Mouse (Mus musculus): ENCODE results near the gene Olfr49. TPM values are rescaled to one million over a fixed set of nuclear protein-coding genes. Genes with fewer than 3 reads are reported as not detected.

Gene Olfr49
- total RNA-seq (2015) (not detected in 2 replicates), total RNA-seq (2017) (not detected in 2 replicates)

DNA sequence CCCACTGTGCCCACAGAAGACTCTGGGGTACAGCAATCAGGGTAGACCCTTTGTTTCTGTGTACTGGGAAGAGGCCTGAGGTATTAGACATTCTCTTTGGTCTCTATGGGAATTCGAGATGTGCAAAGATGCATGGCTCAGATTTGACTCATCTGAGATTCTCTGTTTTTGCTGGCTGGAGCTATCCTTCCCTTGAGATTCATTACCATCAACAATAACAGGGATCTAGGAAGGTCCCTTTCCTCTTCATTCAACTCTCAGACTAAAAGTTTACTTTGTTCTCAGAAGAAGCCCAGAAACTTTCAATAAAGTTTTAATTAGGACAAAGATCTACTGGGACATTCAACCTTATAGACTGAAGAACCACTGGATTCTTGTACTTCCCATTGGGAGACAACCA is at the start of gene Olfr49:
Gene Olfr49 (minus strand): TSS at position 101 of the 400 bp plus-strand sequence.
- no peak for ATAC-seq (replicated peaks; ENCODE audit: poor library complexity)

DNA sequence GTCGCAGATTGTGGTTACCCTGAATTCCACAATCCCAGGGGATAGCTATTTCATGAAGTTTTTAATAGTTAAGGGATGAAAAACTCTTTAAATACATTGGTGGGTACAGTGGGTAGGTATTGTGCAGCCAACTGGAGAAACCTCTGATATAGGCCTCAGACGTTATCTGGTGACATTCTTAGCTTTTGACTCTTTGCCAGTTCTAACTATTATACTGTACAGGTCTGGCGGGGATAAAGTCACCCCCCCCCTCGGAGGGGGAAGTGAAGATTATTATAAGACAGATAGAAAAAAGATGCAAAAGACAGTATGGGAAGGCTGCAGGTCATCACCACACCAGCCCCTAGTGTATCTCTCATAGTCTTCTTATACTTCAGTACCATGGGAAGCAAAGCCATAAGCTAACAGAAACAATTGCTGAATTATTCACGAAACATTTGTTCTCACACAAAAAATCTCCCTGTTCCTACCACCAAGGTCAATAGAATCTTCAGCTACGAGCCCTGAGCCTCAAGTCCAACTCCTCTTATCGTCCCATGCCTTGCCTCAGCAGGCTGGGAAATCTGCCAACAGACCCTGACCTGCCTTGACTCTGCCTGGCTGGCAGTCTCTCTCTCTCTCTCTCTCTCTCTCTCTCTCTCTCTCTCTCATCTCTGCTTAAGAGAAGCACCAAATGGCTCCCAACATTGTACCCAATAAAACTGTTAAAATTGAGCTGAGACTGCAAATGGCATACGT is 48.9 kb upstream of the Olfr49 start:
- peak; percentile 94 for ATAC-seq (replicated peaks; ENCODE audit: poor library complexity)

DNA sequence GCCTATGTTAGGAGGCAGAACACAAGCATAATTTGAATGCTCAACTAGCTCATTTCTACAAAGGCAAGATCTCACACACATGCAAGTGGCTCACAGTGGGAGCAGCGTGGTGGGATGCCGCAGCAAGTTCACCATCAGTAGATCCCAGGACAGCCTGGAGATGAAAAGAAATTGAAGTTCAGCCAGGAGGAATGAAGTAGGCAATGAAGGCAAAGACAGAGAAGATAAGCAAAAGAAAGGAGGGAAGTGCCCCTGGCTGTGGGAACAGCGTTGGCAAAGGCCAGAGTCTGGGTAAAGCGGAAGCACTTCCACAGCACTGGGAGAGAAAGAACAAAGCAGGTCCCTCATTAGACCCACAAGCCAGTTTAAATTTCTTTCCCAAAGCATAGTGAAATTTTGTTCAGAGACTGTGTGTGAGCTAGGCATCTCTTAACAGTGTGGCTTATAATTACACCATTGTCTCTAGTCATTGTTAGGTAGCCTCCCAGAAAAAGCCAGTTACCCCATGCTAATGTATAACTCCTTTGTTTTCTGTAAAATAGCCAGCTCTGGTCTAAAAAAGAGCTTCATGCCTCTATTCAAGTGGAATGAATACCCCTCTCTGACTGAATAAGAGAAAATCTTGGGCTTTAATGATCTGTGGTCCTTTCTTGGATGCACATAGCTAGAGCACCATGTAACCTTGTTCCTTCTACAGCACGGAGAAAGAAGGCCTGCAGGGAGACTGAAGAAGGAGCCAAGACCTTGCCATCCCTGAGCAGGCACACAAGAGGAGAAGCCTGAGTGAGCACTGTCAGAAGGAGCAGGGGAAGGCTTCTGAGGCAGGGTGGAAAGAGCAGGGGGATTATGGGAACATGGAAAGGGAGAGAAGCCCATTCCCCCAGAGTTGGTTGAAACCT is 47.7 kb upstream of the Olfr49 start:
- no peak for ATAC-seq (replicated peaks; ENCODE audit: poor library complexity)

DNA sequence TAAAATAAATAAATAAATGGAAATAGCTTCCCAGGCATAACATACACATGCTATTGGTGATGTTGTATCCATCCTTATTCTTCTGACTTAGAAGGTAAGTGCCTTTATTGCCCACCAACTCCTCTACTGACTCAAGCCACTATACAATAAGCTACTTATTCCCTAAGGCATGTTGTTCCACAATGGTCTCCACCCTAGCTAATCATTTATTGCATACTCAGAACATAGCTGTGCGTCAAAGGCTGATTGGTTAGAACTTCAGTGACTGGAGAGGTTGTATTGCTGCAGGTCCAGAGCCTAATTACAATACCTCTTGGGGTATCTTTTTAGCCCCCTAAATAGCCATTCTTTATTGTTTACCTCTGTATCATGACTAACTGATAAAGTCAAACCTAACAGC is 46.4 kb upstream of the Olfr49 start:
- ATAC-seq (replicated peaks; ENCODE audit: poor library complexity), result no peak

DNA sequence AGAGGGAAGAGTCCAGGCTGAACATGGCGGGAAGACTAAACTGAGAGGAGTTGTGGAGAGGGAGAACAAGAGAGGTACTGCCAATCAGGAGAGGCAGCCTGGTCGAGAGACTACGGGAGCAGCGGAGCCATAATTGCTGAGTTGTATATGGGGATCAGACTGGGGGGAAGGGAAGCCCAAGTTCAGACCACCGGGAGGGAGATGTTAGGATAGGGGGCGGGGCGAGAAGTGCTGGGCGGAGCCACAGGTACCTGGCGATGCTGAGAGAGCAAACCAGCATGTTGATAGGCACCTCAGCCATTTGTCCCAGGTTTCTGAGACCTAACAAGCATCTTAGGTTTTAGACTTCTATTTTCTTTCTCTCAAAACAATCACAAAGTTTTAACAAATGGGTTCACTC is 44.5 kb upstream of the Olfr49 start:
- ATAC-seq (replicated peaks; ENCODE audit: poor library complexity), result no peak

DNA sequence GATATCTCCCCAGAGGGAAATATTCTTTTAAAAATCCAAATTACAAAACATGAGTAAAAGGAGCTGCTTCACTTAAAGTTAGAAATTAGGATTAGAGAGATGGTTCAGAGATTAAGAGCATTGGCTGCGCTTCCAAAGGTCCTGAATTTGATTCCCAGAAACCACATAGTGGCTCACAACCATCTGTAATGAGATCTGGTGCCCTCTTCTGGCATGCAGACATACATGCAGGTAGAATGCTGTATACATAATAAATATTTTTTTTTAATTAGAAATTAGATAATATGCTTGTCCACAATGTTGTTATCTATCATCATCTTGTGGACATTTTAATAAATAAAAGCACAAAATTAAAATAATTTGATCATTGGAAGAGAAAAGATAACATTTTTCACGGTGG is 43.8 kb upstream of the Olfr49 start:
- ATAC-seq (replicated peaks; ENCODE audit: poor library complexity), result no peak

DNA sequence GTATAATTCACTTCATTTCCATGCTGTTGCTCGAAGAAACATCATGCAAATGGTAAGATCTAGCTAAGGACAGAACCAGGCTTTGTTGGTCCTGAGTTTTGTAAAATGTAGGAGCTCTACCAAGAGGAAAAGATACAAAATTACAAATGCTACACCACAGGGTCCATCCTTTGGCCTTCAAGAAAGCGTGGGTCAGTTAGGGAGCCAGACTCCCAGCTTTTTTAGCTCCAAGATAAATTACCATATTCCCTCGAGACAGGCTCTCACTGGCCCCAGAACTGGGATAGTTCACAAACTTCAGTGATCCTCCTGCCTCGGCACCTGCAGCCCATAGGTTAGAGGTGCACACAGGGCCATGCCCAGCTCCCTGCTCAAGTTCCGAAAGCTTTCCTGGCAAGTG is 39.7 kb upstream of the Olfr49 start:
- ATAC-seq (replicated peaks; ENCODE audit: poor library complexity), result no peak

DNA sequence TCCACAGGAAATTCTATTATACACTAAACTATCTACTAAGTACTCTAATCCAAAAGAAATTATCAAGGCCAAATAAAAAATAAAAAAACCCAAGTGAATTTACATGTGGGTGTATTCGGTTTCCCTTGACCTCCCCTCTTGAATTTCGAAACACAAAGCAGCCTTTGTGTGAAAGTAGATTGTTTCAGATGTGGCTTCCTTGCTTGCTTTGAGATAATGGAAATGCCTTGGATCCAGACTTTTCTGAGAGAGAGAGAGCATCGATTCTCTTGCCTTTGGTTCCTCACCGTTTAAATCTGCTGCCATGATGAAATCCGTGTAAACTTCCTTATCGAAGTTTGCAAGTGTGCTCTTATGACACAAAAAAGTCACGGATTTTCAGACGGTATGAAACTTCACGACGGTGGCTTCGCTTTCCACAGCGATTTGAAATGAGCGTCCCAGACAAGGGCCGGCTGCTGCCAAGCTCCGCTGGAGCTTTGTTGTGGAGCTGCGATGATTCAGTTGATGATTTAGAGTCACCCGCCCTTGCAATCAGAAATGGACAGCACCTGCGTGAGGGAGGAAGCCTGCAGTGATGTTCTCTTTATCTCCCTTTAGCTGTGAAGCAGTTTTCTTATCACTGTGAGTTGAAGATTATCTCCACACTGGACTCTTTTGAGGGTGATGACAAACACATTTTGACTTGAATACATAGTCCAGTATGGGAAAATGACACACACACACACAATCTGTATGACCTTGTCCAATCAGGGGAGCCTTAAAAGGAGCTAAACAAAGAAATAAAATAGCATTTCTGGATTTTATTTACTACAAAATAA is 37.0 kb upstream of the Olfr49 start:
- no peak for ATAC-seq (replicated peaks; ENCODE audit: poor library complexity)

DNA sequence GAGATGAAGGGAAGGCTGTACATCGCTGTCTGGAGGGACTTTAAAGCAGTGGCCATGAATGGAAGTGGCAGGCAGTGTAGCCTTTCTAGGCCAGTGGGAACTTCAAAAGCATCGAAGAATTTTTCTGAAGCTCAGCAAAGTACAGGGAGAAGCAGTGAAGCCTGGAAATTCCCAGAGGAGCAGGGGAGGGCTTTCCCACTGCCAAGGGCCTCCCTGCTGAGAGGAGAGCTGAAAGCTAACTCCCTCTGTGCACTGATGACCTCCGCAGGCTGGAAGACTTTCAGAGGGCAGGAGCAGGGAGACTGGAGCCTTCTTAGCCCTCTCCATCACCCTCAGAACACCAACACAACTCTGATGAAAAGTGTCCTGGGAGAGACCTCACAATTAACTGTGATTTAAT is 27.0 kb upstream of the Olfr49 start:
- no peak for ATAC-seq (replicated peaks; ENCODE audit: poor library complexity)

DNA sequence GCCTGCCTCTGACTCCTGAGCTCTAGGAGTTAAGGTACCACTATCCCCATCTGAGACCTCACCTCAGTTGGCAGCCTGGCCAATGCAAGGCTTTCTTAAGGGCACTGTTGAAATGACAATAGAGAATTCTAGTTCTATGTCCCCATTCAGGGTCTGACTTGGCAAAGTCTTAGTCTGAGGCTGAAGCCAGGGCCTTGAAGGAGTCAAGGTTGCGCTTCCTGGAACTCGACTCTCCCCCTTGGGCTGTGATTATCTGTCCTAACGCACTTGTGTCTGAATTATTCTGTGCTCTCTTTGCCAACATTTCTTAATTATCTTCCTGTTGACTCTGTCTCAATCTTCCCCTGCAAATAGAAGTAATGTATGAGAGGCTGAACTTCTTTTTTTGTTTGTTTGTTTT is 15.9 kb upstream of the Olfr49 start:
- ATAC-seq (replicated peaks; ENCODE audit: poor library complexity), result no peak

DNA sequence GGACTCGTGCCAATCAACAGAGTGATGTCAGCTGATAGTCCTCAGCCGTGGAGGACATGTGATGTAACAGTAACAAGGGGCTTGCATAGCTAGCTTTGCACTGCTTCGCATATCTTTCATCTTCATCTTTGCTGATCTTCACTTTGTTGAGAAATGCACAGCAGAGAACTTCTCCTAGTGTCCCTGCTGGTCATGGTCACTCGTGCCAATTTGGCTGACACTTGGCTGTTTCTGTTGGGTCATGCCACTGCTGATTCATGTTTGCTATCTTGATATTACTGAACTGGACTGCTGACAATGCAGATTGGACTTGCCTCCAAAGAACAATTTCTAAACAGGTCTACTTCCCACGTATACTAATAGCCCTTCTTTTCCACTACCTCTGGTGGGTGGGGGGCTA is 15.4 kb upstream of the Olfr49 start:
- ATAC-seq (replicated peaks; ENCODE audit: poor library complexity), result no peak

DNA sequence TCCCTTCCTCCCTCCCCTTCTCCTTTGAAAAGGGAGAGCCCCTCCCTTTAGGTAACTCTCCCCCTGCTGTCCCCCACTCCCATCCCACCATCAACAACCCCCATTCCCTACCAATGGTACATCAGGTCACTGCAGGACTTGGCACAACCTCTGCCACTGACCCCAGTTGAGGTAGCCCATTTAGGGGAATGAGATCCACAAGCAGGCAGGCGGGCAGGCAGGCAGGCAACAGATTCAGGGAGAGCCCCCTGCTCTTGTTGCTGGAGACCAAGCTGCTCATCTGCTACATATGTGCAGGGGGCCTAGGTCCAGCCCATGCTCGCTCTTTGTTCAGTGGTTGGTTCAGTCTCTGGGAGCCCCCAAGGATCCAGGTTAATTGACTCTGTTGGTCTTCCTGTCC is 8.3 kb downstream of the Olfr49 start:
- no peak for ATAC-seq (replicated peaks; ENCODE audit: poor library complexity)

DNA sequence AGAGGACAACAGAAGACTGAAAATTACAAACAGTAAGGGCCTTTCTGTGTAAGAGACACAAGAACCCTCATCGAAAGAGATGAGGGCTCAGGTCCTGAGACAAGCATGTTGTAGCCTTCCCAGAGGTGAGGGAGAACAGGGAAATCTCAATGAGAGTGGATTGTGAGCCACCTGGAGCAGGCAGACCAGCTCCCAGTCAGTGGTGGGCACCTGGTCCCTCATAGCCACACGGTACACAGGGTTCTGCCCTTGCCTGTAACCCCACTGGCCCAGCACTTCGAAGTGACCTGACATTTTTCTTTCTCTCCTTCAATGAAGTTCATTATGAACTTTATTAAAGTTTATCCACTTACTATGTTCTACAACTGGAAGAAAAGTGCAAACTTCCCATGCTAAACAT is 12.0 kb downstream of the Olfr49 start:
- no peak for ATAC-seq (replicated peaks; ENCODE audit: poor library complexity)

DNA sequence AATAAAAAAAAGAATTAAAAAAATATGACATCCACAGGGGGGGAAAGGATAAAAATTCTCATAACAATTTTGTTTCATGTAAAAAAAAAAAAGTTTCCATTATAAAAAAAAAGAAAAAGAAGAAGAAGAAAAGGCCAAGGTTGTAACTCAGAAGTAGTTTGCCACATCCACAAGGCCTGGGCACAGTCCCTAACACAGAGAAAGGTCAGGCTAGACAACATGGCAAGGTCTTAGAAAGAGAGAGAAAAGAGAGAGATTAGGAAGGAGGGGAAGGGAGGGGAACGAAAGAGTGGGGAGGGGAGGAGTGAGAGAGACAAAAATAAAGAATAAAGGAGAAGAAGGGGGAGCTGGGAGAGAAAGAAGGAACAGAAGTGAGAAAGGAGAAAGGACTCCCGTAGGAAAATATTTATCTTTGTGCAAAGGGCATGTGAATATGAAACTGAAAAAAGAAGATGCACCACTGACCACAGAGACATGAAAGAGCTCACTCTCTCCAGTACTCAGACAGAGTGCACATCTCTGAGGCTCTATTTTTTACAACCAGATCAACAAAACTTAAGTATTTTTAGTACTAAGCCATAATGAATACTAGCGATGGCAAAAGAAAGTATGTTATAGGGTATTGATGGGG is 12.6 kb downstream of the Olfr49 start:
- no peak for ATAC-seq (replicated peaks; ENCODE audit: poor library complexity)

DNA sequence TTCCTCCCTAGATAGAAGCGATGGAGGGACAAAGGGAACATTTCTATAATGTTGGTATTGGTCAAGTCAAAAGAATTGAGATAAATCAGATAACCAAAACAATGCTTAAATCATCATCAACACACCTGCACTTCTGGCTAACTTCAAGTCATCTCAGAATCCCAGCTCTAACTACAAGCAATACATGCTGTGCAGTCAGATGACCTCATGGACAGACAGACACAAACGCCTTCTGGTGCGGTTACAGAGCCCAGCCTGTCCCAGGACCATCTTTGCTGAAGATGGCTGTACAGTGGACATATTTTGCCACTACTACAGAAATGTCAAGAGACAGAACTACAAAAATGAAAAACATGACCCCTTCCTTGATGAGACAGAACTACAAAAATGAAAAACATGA is 14.3 kb downstream of the Olfr49 start:
- no peak for ATAC-seq (replicated peaks; ENCODE audit: poor library complexity)

DNA sequence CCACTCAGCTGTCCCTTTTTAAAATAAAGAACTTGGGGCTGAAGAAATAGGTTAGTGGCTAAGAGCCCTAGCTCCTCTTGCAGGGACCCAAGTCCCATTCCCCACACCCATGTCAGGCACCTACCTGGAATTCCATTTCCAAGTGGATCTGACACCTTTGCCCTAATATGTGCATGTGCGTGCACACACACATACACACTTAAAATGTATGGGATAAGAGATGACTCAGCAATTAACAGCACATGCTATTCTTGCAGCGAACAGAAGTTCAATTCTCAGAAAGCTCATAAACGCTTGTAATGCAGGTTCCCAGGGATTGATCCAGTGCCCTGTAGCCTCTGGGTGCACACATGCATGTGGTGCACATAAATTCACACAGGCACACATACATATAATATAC is 15.2 kb downstream of the Olfr49 start:
- ATAC-seq (replicated peaks; ENCODE audit: poor library complexity), result no peak

DNA sequence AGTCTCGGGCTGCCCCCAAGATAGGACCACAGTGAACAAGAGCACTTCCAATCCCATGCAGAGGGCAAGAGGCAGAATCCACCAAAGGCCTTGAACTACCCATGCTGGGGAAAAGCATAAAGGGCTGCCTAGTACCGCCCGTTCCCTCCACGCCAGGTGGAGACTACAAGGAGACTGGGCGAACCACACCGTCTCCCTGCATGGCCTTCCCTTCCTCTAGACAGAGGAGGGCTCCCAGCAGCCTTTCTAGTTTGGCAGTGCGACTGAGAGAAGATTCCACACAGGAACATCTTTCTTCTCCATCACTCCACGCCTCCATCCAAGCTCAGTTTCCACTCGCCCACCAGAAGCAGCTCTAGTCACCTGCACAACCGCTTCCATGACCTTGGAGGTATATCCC is 16.8 kb downstream of the Olfr49 start:
- ATAC-seq (replicated peaks; ENCODE audit: poor library complexity), result no peak

DNA sequence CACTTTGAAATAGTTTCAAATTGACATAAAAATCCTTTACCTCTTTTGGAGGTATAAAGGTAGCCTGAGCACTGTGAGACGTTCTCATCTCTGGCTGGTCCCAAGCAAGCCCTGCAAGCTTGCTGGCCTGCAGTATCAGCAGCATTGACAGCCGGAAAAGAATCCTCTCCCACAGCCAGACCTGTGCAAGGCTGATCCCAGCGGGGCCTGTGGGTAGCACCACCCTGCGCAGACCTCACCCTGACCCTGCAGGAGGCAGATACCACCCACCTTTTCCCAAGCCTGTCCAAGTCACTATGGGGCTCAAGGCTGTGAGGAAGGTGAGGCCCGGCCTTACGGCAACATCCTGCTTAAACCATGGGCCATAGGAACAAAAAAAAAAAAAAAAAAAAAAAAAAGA is 18.8 kb downstream of the Olfr49 start:
- no peak for ATAC-seq (replicated peaks; ENCODE audit: poor library complexity)

DNA sequence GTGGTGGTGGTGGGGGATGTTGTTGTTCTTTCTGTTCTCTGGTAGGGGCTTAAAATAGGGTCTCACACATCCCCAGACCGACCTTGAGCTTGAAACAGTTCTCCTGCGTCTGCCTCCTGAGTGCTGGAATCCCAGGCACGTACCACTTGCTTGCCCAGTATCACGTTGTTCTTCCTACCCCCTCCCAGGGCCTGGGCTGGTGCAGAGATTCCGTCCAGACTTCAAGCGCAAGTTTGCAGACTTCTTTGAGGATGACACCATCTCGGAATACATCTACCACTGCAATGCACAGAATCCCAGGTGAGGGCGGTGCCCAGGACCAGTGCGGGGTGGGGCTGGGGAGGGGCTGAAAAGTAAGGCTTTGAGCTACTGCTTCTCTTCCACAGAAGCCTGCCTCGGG is 19.6 kb downstream of the Olfr49 start:
- ATAC-seq (replicated peaks; ENCODE audit: poor library complexity), result no peak

DNA sequence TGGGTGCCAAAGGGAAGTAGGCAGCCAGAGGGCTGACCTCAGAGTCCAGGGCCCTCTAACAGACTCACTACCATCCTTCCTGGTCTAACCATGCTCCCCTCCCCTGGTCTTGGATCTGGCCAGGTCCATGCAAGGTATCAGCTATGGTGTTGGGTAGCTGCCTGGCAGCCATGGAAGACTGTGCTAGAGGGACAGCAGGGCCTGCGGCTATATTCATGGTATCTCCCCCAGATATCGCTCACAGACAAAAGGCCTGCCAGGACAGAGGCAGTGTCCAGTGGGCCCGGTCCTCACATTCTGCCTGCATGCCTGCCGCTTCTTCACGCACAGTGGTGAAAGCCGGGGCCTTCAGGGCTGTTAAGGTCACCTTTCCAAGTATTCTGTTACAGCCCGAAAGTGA is 20.5 kb downstream of the Olfr49 start:
- no peak for ATAC-seq (replicated peaks; ENCODE audit: poor library complexity)

DNA sequence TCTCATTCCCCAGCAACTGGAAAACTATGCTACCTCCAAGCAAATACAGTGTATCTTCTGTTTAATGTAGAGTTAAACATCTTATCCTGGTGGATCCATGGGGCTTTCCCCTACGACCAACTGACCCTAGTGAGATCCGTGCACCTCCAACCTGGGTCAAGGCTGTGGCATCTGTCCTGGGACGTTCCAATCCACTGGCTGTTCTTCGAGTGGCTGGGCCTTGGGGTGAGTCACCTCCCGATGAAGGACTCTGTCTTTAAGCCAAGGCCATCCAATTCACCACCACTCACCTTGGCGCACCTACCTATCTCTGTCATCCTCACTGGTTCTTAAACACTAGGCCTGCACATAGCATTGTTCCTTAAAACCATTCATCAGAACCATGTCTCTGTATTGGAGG is 21.6 kb downstream of the Olfr49 start:
- ATAC-seq (replicated peaks; ENCODE audit: poor library complexity), result no peak

Data from megakaryocyte progenitor cell, adult 5-6 weeks (primary cell).